Mouse (Mus musculus) heart, postnatal 0 days (tissue): ENCODE measurements around the gene Phf24. TPM values are rescaled to one million over a fixed set of nuclear protein-coding genes. Genes with fewer than 3 reads are reported as not detected.

Experiments
- ATAC-seq: fragments of 200-750 bp; cut with Nextera tagmentation; 2 replicates; pipeline ENCODE4 v1.8.0; 2017; ENCODE audit warnings: low read depth, moderate number of reproducible peaks, moderate library complexity; ENCODE audit not compliant: insufficient read depth
- DNase-seq: peaks from one replicate; pipeline ENCODE4 v3.0.0-alpha.2; 2016; ENCODE audit warnings: low spot score
- H3K27ac ChIP-seq: fragments of 300-500 bp; sonication (generic); 2 replicates; pipeline ENCODE4 v1.5.1; 2014; ENCODE audit warnings: low read depth, mild to moderate bottlenecking
- H3K27me3 ChIP-seq: fragments of 300-500 bp; sonication (generic); 2 replicates; pipeline ENCODE4 v1.6.1; 2014; ENCODE audit warnings: low read length, mixed read lengths; ENCODE audit not compliant: control insufficient read depth, insufficient read depth
- H3K36me3 ChIP-seq: fragments of 300-500 bp; sonication (generic); replicated peaks from 2 replicates; pipeline ENCODE4 v1.6.1; 2014; ENCODE audit warnings: low read length, mixed read lengths; ENCODE audit not compliant: control insufficient read depth, insufficient read depth
- H3K4me1 ChIP-seq: fragments of 300-500 bp; sonication (generic); 2 replicates; pipeline ENCODE4 v1.6.1; 2014; ENCODE audit warnings: antibody characterized with exemption; ENCODE audit not compliant: control insufficient read depth, insufficient read depth
- H3K4me2 ChIP-seq: fragments of 300-500 bp; sonication (generic); 2 replicates; pipeline ENCODE4 v1.6.1; 2014; ENCODE audit warnings: low read depth, mild to moderate bottlenecking, low read length, moderate library complexity
- H3K4me3 ChIP-seq: fragments of 300-500 bp; sonication (generic); 2 replicates; pipeline ENCODE4 v1.5.1; 2014; ENCODE audit warnings: low read depth, low read length
- H3K9ac ChIP-seq: fragments of 300-500 bp; sonication (generic); replicated peaks from 2 replicates; pipeline ENCODE4 v1.6.1; 2014; ENCODE audit warnings: low read depth, low read length, mixed read lengths
- H3K9me3 ChIP-seq: fragments of 300-500 bp; sonication (generic); replicated peaks from 2 replicates; pipeline ENCODE4 v1.6.1; 2016; ENCODE audit warnings: low read length; ENCODE audit not compliant: control insufficient read depth
- CTCF ChIP-seq: IDR thresholded peaks from 2 replicates; pipeline ENCODE4 v1.5.1; 2016; ENCODE audit warnings: antibody characterized with exemption, control low read depth, low read depth
- EP300 ChIP-seq: IDR thresholded peaks from 2 replicates; pipeline ENCODE4 v1.6.1; 2016; ENCODE audit warnings: antibody characterized with exemption, low read depth
- WGBS: fragments of 180-500 bp; shearing (Covaris S2); extraction: QIAGEN DNeasy Blood & Tissue Kit; methylation state at CpG from one replicate; pipeline ENCODE4 v1.1.7; 2014; 5-methylcytosine and 5-hydroxymethylcytosine counted together
- polyA plus RNA-seq: library from polyadenylated mRNA; unstranded; fragments of >200 nt; fragmentation: Nextera tagmentation; extraction: Ambion mirVana; gene quantifications from 2 replicates; pipeline ENCODE4 v1.2.1, GENCODE M21; 2015
- total RNA-seq: library from RNA; depleted of rRNA; stranded (reverse); fragments of >200 nt; gene quantifications from 2 replicates; pipeline ENCODE4 v1.2.3, GENCODE M21; 2014; ENCODE audit warnings: low replicate concordance

Phf24 gene
- total and polyA plus RNA-seq, 2 experiments from 2014 or later: 4.1 to 5.0 TPM

GRCm38 (mm10) chr4:42880677-42880948 lies 35.8 kb upstream of the Phf24 start:
- Histone ChIP-seq H3K9ac (no peak overlapping the region), H3K9me3 (no peaks in the 10 kb centered on the region), H3K27me3 (no peaks in the 10 kb centered on the region), H3K36me3 (no peaks in the 10 kb centered on the region), H3K4me2 (no peak overlapping the region), H3K4me3 (no peak overlapping the region), H3K4me1 (no peaks in the 10 kb centered on the region), H3K27ac (no peak overlapping the region)
- DNase-seq: no peak
- ATAC-seq: no peak
- WGBS: 50% methylated on average over 1 of the region's 1 CpGs
- no peak for TF ChIP-seq CTCF
- TF ChIP-seq EP300: no peak

GRCm38 (mm10) chr4:42886926-42887325 lies 29.5 kb upstream of the Phf24 start:
- no peaks in the 10 kb centered on the region for H3K4me1 ChIP-seq
- DNase-seq (no peak), ATAC-seq (no peak)
- H3K27ac ChIP-seq: no peak overlapping the region
- no peak overlapping the region for H3K4me2 ChIP-seq
- H3K4me3 ChIP-seq: no peak overlapping the region
- H3K36me3 ChIP-seq: no peaks in the 10 kb centered on the region
- TF ChIP-seq EP300: no peak
- no peak for TF ChIP-seq CTCF
- H3K9ac ChIP-seq: no peak overlapping the region
- no peaks in the 10 kb centered on the region for H3K9me3 ChIP-seq
- 84% methylated on average over 6 of the region's 6 CpGs for WGBS
- H3K27me3 ChIP-seq: no peaks in the 10 kb centered on the region

DNA sequence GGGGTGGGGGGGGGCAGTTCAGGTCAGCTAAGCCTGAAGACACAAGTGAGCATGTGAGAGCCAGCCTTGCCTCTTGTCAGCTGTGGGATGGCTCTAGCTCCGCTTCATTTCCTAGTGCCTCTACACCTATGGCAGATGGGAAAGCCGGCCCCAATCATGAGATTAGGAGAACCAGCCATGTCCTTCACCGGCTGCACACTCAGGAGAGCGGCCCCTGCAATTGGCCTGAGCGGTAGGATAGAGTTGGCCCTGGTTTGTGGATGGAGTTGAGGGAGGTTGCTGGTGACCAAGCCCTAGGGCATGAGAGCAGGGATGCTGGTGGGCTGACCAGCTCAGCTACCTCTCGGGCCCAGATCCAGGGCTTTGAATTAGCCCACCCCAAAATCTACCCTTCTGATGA lies 27.7 kb upstream of the Phf24 start:
- Histone ChIP-seq H3K4me3 (no peak overlapping the region), H3K4me2 (no peak overlapping the region), H3K4me1 (no peaks in the 10 kb centered on the region), H3K36me3 (no peaks in the 10 kb centered on the region), H3K27me3 (no peaks in the 10 kb centered on the region), H3K27ac (no peak overlapping the region), H3K9ac (no peak overlapping the region), H3K9me3 (no peaks in the 10 kb centered on the region)
- no peak for DNase-seq
- 81% methylated on average over 6 of the region's 6 CpGs for WGBS
- TF ChIP-seq CTCF (no peak), EP300 (no peak)
- ATAC-seq: no peak

- 61% methylated on average over 7 of the region's 7 CpGs for WGBS
- ATAC-seq (no peak), DNase-seq (no peak)
- Histone ChIP-seq H3K4me1 (no peaks in the 10 kb centered on the region), H3K27me3 (no peaks in the 10 kb centered on the region), H3K4me3 (no peak overlapping the region), H3K36me3 (no peaks in the 10 kb centered on the region), H3K4me2 (no peak overlapping the region), H3K27ac (no peak overlapping the region), H3K9me3 (no peaks in the 10 kb centered on the region), H3K9ac (no peak overlapping the region)
- no peak for TF ChIP-seq CTCF
- no peak for TF ChIP-seq EP300
These were observed 25.3 kb upstream of the Phf24 start for GRCm38 (mm10) chr4:42891176-42891575.

- 73% methylated on average over 7 of the region's 7 CpGs for WGBS
- no peak overlapping the region for H3K4me3 ChIP-seq
- H3K9me3 ChIP-seq: no peaks in the 10 kb centered on the region
- no peak for TF ChIP-seq CTCF
- TF ChIP-seq EP300: no peak
- H3K4me1 ChIP-seq: no peaks in the 10 kb centered on the region
- no peak overlapping the region for H3K9ac ChIP-seq
- no peak for ATAC-seq
- no peaks in the 10 kb centered on the region for H3K36me3 ChIP-seq
- DNase-seq: no peak
- H3K27me3 ChIP-seq: 0 out of 2 replicates have a peak, but pooled peaks cover 3% of the 10 kb centered on the region
- H3K4me2 ChIP-seq: no peak overlapping the region
- H3K27ac ChIP-seq: no peak overlapping the region
These were observed 21.3 kb upstream of the Phf24 start for GRCm38 (mm10) chr4:42895118-42895517.

DNA sequence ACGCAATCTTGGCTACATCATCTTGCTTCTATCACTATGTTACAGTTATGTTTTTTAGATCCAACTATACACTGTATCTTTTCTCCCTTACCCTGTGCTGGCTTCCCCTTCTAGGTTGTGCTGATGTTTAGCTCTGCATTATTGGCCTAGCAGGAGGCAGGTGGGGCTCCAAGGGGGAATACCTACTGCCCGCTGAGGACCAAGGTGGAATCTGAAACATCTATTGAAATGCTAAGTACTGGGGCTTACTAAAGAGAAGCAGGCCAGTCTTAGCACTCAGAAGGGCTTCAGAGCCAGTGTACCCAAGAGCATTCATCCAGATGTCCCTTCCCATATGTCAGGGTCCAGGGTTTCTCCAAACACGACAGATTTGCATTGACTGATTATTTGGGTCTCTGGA lies 17.5 kb upstream of the Phf24 start:
- Histone ChIP-seq H3K4me1 (no peaks in the 10 kb centered on the region), H3K36me3 (no peaks in the 10 kb centered on the region), H3K9me3 (no peaks in the 10 kb centered on the region), H3K9ac (no peak overlapping the region), H3K27ac (no peak overlapping the region), H3K27me3 (0 out of 2 replicates have a peak, but pooled peaks cover 3% of the 10 kb centered on the region), H3K4me3 (no peak overlapping the region), H3K4me2 (no peak overlapping the region)
- no peak for TF ChIP-seq EP300
- TF ChIP-seq CTCF: no peak
- ATAC-seq (no peak), DNase-seq (no peak)
- WGBS: 32% methylated on average over 3 of the region's 3 CpGs
